Mouse (Mus musculus): ENCODE results near the gene Slc5a2.

Gene Slc5a2

DNA sequence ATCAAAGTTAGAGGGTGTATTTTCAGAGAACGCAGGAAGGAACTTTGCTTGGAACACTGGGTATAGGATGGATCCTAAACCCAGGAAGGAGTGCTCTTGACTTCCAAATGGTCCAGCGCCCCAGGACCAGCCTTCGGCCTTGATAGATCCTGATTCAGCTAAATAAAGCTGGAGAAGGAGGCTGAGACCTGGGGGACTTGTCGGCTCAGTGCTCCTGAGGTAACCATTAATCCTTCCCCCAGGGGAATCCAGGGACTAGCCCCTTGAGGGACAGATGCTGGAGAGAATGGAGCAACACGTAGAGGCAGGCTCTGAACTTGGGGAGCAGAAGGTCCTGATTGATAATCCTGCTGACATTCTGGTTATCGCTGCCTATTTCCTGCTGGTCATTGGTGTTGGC, at the start of gene Slc5a2:
TSS of gene Slc5a2 (plus strand) at position 247 of the 400 bp plus-strand sequence.
- no peak for DNase-seq

DNA sequence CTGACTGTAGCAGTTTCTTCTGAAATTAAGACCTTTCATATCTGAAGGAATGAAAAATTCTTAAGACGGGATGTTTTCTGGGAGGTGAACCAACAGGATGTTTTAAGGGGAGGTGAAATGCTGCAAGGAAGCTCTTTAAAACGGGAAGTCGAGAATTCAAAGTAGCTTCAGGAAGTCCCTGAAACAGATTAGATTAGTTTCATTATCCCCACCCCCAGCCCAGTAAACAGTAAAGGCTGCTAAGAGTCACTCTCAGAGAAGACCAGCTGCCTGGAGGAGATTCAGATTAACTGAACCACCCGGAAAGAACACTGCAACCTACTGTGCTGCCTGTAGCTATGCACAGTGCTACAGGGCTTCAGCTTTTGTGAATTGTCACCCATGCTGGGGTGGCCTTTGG, 45.5 kb upstream of the Slc5a2 start:
- DNase-seq: no peak

DNA sequence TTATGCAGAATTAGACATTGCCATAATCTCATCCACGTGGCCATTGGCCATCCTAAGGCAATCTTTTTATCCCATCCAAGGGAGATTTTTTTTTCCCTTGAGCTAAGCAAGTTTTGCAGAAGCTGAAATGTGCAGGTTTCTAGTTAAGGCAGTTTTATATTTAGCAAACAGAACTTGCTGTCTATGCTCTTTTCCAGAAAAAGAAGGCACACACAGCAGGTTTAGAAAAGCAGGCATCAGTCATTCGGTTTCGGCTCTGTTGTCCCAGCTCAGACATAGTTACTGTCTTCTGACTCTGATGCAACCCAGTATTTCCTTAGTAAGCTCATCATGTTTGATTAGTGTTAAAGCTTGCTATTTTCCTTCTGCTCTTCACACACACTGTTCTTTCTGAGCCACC, 44.5 kb upstream of the Slc5a2 start:
- DNase-seq: no peak

DNA sequence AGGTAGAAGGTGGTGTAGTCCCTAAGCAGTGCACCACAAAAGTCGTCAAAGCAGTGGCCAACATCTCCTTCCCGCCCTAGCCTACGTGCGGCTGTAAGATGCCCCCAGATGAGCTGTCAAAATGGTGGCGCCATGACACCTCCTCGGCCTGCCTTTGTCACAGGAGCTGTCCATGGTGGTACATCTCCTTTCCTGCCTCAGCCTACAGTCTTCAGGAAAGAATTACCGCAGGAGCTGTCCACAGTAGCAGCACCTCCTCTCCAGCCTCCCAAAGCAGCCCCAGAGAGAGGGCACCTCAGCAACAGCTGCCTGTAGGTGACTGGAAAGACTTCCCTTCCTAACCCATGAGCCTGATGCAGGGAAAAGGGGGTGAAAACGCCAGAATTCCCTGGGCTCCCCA, 33.7 kb upstream of the Slc5a2 start:
- DNase-seq: no peak

DNA sequence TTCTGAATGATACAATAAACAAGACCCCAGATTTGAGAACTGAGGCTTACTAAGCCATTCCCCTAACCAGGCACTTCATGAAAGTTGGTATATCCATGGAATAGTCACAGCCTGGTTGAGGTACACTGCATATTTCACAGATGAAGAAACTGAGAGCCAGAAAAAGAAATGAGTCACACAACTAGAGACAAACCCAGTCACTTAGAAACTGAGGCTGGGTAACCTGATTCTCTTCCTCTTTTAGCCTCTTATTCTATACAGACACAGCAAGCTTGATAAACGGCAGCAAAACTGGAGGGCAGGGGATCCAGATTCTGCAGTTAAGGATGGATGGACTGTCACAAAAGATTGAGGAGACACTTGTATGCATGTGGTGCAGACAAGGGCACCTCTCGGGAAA, 30.7 kb upstream of the Slc5a2 start:
- DNase-seq: peak; percentile 14

DNA sequence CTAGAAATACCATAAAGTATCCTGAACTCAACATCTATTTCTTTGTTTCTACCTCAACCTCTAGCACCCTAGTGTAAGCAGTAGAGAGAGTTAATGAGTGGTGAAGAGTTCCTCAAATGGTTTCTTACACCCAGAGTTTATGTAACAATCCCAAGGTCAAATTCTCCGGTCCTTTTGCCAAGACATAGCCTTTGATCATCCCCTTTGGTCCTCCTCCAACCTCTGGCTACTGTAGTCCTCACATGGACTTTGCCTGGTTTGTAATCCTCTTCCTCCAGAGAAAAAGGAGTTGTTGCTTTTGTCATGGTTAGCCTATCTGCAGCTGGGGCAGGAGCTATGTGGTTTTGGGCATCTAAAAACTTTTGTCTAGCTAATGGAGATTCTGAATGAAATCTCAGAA, 30.0 kb upstream of the Slc5a2 start:
- DNase-seq: peak; percentile 29

DNA sequence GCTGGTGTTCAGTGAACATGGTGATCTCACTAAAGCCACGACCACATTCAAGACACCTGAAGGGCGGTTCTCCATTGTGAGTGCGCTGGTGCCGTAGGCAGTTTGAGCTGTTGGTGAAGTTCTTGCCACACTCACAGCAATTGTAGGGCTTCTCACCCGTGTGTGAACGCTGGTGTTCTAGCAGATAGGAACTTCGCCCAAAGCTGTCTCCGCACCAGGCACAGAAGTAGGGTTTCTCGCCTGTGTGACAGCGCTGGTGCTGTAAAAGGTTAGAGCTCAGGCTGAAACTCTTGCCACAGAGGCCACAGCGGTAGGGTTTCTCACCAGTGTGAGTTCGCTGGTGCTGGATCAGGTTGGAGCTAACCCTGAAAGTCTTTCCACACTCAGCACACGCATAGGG, 29.0 kb upstream of the Slc5a2 start:
- DNase-seq: peak; percentile 54

DNA sequence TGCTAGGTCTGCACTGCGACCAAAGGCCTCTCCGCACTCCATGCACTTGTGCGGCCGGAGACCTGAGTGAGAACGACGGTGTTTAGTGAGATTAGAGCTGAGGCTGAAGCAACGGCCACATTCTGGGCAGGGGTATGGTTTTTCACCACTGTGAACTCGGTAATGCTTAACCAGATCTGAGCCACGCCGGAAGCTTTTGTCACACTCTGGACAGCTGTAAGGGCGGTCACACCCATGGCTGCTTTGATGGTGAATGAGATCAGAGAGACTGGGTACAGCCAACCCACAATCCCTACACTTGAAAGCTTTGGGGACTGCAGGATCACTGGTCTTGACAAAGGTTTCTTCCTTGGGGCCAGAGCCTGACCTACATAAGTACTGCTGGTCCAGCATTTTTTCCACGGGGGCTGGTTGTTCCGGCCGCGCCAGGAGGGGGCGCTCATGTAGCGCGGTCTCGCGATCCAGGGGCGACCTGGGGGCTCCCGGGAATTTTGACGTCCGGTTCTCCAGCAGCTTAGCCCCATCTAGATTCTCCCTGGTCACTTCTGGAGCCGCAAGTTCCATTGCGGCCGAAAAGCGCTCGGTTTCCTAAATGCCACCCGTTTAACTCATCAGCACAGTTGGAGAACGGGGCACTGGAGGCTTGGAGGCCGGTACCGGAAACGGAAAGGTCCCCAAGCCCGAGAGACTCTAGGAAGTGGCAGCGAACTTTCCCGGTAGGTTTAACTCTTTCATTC, 28.4 kb upstream of the Slc5a2 start, which contains the start of gene Armc5:
TSS of gene Armc5 (plus strand) at position 487 of the 737 bp plus-strand sequence.
- DNase-seq: peak; percentile 91

DNA sequence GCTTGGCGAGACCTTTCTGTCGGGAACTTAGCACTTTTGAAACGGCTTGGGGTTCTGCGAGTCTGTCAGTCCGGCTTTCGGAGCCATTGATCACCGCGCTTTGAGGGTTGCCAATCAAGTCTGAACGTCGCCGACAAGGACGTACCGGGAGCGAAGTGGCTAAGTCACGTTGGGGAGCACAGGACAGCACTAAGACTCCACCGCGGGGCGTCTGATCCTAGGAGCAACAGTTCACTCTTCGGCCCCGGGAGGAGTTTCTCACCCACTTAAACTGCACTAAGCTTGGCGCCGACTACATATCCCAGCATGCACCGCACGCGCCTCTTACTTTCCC, 27.9 kb upstream of the Slc5a2 start:
- no peak for DNase-seq

DNA sequence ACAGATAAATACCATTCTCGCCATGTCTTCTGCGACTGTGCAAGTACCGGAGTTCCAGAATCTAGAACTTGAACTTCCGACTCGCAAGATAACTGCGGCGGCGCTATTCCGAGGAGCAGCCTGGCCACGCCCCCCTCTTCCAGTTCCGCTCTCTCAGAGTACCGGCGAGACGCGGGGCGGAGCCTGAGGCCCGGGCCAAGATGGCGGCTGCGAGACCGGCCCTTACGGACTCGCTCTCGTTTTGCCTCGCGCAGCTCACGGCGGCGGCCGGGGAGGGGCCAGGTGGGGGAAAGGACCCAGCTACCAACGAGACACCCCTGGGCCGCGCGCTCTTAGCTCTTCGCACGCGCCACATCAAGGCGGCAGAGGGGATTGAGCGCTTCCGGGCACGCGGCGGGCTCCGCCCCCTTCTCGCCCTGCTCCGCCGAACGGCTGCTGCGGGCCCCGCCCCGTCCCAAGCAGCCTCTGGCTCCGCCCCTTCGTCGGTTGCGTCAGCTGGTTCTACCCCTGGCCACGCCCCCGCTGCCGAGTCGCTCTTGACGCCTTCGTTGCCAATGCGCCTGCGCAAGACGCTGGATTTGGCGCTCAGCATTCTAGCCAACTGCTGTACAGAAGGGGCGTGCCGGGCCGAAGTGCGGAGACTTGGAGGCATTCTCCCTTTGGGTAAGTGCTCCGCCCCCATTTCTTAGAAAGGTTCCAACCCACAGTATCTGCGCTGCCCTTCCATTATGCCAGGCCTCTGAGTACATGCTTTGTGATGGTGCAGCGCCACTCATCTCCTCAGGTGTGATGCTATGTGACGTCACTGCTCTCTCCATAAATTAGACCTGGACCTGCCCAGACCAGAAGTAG, 27.3 kb upstream of the Slc5a2 start, which contains the start of gene 9130023H24Rik:
TSS of gene 9130023H24Rik (minus strand) at position 105 of the 852 bp plus-strand sequence.
- peak; percentile 99 for DNase-seq

DNA sequence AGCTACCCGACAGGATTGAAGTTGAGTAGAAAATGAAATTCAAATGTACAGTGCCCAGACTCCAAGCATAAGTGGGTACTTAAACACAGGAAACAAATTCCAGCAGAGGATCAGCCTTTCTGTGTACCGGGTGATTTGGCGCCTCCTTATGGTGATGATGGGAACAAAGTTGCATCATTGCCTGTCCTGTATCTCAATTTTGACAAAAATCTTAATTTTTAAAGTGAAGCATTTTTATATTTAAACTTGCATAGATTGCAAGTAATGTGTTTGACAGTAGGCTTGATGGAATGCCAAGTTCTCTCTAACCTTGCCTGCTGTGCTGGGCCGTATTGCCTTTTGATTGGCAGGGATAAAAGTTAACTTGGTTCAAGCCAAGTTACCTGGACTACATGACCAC, 26.5 kb upstream of the Slc5a2 start:
- peak; percentile 67 for DNase-seq

DNA sequence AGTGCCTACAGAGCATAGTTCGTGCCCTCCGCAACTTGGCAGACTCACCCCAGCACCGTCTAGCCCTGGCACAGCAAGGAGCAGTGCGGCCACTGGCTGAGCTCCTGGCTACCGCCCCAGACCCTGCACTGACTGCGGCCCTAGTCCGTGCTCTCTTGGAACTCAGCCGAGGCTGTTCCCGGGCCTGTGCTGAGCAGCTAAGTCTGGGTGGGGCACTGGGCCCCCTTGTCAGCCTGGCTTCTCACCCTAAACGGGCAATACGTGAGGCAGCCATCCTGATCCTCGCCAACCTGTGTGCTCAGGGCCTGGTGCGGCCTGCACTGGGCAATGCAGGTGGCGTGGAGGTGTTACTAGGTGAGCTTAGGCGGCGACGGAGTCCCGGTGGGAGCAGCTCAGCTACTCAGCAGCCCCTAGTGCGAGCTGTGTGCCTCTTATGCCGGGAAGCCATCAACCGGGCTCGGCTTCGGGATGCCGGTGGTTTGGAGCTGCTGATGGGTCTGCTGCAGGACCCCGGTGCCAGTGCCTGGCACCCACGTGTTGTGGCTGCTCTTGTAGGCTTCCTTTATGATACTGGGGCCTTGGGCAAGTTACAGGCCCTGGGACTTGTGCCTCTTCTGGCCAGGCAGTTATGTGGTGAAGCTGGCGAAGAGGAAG, 25.2 kb upstream of the Slc5a2 start:
- peak; percentile 59 for DNase-seq

DNA sequence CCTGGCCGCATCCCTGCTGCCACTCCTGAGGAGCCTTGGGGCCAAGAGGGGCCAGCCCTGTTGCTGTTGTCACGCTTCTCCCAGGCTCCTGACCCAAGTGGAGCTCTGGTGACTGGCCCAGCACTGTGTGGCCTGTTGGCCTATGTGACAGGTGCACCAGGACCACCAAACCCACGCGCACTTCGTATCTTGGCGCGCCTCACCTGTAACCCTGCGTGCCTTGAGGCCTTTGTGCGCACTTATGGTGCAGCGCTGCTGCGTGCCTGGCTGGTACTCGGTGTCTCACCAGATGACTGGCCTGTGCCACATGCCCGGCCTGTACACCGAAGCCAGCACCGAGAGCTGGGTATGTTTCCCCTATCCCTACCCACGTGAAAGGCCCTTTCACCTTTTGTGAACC, 23.1 kb upstream of the Slc5a2 start:
- peak; percentile 20 for DNase-seq

DNA sequence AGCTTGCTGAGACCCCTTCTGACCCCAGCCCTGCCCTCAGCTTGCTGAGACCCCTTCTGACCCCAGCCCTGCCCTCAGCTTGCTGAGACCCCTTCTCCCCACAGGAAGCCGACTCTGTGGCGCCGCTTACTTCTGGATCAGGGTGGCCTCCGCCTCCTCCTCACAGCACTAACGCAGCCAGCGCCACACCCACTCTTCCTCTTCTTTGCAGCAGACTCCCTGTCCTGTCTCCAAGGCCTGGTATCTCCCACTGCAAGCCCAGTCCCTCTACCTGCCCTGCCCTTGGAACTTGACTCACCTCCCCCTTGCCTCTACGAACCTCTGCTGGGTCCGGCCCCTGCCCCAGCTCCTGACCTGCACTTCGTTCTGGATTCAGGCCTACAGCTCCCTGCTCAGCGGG, 21.5 kb upstream of the Slc5a2 start:
- peak; percentile 17 for DNase-seq

DNA sequence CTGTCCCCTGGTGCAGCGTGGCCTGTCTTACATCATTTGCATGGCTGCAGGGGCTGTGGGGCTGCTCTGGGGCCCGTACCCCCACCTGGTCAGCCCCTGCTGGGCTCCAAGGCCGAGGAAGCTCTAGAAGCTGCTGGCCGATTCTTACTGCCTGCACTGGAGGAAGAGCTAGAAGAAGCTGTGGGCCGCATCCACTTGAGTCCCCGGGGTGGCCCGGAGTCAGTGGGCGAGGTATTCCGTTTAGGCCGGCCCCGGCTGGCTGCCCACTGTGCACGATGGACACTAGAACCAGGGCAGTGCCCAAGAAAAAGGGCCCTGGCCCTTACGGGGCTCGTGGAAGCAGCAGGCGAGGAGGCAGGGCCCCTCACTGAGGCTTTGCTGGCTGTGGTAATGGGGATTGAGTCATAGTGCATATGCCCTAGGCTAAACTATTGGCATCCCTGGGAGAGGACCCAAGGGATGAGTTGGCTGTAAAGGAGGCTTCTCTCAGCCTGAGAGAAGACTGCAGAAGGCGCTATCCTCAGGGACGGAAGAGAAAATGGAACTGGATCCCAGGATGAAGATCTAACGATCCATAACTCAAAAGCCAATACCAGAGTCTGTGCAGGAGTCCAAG, 20.9 kb upstream of the Slc5a2 start:
- peak; percentile 26 for DNase-seq

DNA sequence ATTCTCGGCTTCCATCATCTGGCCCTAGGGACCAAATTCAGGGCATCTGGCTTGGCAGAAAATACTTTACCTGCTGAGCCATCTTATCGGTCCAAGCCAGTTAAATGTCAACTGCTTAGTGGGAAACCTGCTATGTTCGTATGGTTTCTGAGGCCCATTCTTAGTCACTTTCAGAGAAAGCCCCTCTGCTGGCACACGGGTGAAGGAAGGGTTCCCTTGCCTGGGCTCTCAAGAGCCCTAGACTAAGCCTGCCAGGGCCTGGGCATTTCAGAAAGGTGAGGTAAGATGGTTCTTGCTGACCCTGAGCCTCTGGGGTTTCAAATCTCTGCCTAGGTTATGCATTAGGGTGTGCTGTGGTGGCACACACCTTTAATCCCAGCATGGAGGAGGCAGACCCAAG, 19.9 kb upstream of the Slc5a2 start:
- DNase-seq: peak; percentile 28

DNA sequence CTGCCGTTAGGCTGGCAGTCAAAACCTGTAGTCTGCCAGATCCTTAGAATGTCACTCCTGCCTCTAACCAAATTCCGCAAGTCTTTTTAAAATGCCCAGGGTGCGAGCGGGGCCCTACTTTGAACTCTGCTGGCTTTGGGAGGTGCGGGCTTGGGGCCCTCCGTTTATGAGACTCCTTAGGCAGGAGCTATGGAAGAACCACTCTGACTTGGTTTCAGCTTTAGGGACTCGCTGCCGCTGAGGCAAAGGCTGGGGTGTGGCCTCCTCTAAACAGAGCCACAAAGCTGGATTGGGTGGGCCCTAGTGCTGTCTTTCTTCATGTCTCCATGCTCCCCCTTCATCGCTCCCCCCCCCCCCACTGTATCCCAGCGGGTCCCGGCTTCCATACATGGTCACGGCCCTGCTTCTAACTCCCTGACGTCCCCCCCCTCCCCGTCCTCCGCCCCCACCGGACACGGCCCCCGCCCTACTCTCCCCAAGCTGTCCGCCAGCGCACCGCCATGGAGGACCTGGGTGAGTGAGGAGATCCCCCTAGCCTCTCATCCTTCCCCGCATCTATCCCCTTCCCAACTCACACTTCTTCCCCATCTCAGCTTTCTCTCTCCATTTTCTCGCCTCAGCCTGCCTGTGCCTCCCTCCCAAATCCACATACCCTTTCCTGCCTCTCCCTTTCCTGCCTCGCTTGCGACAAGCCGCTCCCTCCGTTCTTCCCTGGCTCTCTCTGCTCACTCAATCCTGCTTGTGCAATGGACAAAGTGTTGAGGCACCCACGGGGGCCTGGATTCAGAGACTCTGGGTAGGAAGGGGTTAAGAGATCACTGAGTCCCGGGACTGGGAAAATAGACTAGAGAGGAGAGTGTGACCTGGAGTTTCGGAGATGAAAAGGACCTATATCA, 18.7 kb upstream of the Slc5a2 start, which contains the start of gene Tgfb1i1:
TSS of gene Tgfb1i1 (plus strand) at position 317 of the 896 bp plus-strand sequence.
- peak; percentile 62 for DNase-seq

DNA sequence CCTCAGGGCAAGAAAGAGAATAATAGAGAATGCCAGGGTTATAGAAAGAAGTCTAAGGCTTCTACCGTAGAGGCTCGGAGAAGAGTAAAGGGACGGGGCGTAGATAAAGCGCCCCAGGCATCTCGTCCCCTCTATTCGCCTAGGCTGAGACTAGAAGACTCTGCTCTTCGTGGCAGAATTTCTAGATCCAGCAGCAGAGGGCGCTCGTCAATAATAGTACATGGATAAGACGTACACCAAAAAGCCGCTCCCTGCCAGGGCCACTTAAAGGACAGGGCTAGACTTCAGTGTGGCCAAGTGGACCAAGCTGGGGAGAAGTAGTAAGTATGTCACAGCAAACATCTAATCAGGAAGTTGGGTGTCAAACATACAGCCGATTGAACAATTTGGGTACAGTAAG, 18.0 kb upstream of the Slc5a2 start:
- peak; percentile 91 for DNase-seq

DNA sequence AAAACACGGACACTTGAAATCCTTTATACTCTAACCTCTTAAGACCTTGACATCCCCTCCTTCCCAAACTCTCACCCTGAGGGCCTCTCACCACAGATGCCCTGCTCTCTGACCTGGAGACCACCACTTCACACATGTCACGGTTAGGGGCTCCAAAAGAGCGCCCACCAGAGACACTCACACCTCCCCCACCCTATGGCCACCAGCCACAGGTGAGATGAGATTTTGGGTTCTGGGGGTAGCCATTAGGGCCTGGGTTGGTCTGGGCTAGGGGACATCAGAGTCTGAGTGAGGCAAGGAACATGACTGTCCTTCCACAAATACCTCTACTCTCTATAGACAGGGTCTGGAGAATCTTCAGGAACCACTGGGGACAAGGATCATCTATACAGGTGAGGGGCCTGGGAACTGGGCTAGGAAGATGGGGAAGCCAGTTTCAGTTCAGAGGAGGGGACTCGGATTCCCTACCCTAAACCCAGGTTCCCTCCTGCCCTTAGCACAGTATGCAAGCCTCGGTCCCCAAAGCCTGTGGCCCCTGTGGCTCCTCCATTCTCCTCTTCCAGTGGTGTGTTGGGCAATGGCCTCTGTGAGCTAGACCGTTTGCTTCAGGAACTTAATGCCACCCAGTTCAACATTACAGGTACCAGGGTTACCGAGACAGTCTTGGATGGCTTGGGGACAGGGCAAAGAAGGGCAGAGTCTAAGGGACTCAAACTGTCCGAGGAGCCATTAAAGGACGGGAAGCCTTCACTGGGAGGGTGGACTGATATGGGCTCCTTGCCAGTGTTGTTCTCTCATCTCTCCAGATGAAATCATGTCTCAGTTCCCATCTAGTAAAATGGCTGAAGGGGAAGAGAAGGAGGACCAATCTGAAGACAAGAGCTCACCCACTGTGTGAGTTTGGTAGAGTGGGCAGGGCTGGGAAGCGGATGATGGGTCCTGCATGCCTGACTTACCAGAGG, 17.1 kb upstream of the Slc5a2 start:
- peak; percentile 38 for DNase-seq

DNA sequence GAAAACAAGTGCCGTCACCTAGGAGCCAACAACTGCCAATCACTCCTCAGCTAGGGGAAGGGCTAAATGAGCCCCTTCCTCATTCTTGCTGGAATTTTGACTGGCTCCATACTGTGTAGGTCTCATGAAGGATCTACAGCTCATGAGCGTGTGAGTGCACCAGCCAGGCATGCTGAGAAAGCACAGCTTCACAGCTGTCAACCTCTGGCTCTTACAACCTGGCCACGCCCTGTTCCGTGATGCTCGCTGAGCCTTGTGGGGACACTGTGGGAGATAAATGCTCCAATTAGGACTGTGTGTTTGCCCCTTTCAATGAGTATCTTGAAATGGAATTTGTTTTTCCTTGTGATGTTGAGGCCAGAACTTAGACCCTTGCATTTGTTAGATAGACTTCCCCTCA, 15.5 kb upstream of the Slc5a2 start:
- DNase-seq: no peak

DNA sequence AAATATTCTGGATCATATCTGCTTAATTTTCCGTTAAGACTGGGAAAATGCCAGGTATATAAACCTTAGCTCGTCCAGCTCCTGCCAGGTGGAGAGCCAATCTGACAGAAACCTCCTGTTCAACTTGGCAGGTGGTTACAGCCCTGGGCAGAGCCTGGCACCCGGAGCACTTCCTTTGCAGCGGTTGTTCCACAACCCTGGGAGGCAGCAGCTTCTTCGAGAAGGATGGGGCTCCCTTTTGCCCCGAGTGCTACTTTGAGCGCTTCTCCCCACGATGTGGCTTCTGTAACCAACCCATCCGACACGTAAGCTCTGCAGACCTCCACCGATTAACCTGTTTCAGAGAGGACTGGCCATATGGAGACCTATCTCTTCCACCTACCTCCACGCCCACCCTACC, 13.5 kb upstream of the Slc5a2 start:
- peak; percentile 62 for DNase-seq
